Mouse (Mus musculus) cortical plate, adult 2 months (tissue): ENCODE results near the gene Fdxacb1.

Source experiments
- CTCF ChIP-seq: fragments of 200-500 bp; IDR thresholded peaks from 2 replicates; pipeline ENCODE4 v1.5.1; 2011; ENCODE audit warnings: mild to moderate bottlenecking, control low read depth, low read length; ENCODE audit not compliant: insufficient read depth; ENCODE audit errors: extremely low read depth
- POLR2A ChIP-seq: fragments of 200-500 bp; IDR thresholded peaks from 2 replicates; pipeline ENCODE4 v1.6.1; 2011; ENCODE audit warnings: mild to moderate bottlenecking, low read length, control low read depth; ENCODE audit not compliant: insufficient read depth; ENCODE audit errors: extremely low read depth

DNA sequence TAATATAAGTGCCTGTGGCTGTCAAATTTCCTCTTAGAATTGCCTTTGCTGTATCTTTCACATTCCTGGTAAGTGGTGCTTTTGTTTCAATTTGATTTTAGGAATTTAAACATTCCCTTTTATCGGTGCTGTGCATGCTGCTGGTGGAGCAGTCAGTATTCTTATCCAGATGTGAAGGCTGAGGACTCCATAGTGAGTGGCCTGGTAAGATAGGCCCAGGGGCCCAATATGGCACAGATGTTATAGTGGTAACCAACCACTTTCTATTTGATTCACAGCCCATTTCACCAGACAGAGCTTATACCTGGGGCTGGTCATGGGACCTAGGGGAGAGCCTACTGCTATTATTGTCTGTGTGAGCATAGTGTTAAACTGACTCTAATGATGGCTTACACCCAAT, 48.5 kb downstream of the Fdxacb1 start:
- TF ChIP-seq POLR2A (no peak), CTCF (no peak)
